7 mouse cellular contexts compared by ENCODE assay signal in genomic region chr11:101790811-101791526, GRCm38 (mm10). TPM values are rescaled to one million over a fixed set of nuclear protein-coding genes. Genes with fewer than 3 reads are reported as not detected.
A peak's percentile ranks its signal among the peaks of the same experiment; 100 is the strongest.
DNase-seq lines count a peak whose midpoint lies in the region; ATAC-seq and TF ChIP-seq lines count a peak whose summit lies in the region.

No protein-coding gene starts in this region.

- no peak for TF ChIP-seq POLR2A in CH12.LX (IDR thresholded peaks at IDR 0.05; ENCODE audit: low read depth, low read length)

- no peaks in the 10 kb centered on the region for H3K36me3 ChIP-seq in CH12.LX (replicated peaks in 1 of 2; ENCODE audit: control insufficient read depth in 1 of 2, insufficient read depth in 1 of 2, low read length in 1 of 2)
- no peaks in the 10 kb centered on the region for H3K36me3 ChIP-seq in heart, embryonic 11.5 days (ENCODE audit: control insufficient read depth, insufficient read depth, low read length)
- H3K36me3 ChIP-seq in midbrain, embryonic 14.5 days (ENCODE audit: control insufficient read depth, insufficient read depth, low read length), result no peaks in the 10 kb centered on the region

- H3K27me3 ChIP-seq in CH12.LX (replicated peaks), result peaks cover 49% of the 10 kb centered on the region
- H3K27me3 ChIP-seq in heart, embryonic 11.5 days (ENCODE audit: control insufficient read depth, insufficient read depth, low read length), result peaks cover 12% of the 10 kb centered on the region
- peaks cover 26% of the 10 kb centered on the region for H3K27me3 ChIP-seq in midbrain, embryonic 14.5 days (ENCODE audit: control insufficient read depth, insufficient read depth, low read length)

- H3K27ac ChIP-seq in CH12.LX (ENCODE audit: insufficient read depth, low read depth), result no peak overlapping the region
- peak overlapping the region; percentile 92 for H3K27ac ChIP-seq in heart, embryonic 11.5 days (ENCODE audit: low read depth, low read length)
- H3K27ac ChIP-seq in midbrain, embryonic 14.5 days (replicated peaks; ENCODE audit: low read depth, low read length), result no peak overlapping the region

- peak overlapping the region; percentile 18; the same call in 1 of the 2 replicates for H3K4me2 ChIP-seq in CH12.LX (ENCODE audit: insufficient read depth, low read depth, poor library complexity, severe bottlenecking)
- H3K4me2 ChIP-seq in heart, embryonic 11.5 days, result peak overlapping the region; percentile 54
- H3K4me2 ChIP-seq in midbrain, embryonic 14.5 days (ENCODE audit: low read length), result 0 out of 2 replicates have a peak overlapping the region, but pooled peaks have one; percentile 0

- dilution Hi-C loops in CH12.LX (cut with MboI; ENCODE audit: extremely low pct_ligation_motif_present, extremely low pct_unique_long_range_greater_than_20kb, low sequenced_read_pairs), result no loop called here

- WGBS in heart, embryonic 11.5 days (ENCODE audit: insufficient replicate concordance), result 30% methylated on average over 19 of the region's 19 CpGs
- WGBS in midbrain, embryonic 14.5 days, result 36% methylated on average over 19 of the region's 19 CpGs

- H3K4me3 ChIP-seq in CH12.LX (replicated peaks in 1 of 3; ENCODE audit: low read depth in 2 of 3, low read length in 2 of 3, poor library complexity in 1 of 3), result no peak overlapping the region
- peak overlapping the region; percentile 10; the same call in 1 of the 2 replicates for H3K4me3 ChIP-seq in heart, embryonic 11.5 days (ENCODE audit: low read depth, low read length)
- no peak overlapping the region for H3K4me3 ChIP-seq in midbrain, embryonic 14.5 days (replicated peaks; ENCODE audit: low read depth, low read length)

- peaks cover 3 to 11% of the 10 kb centered on the region in 2 experiments; a peak in 2 of 4 replicates for H3K4me1 ChIP-seq in CH12.LX (ENCODE audit: control insufficient read depth in 1 of 2, insufficient read depth in 2 of 2)
- H3K4me1 ChIP-seq in heart, embryonic 11.5 days (ENCODE audit: control insufficient read depth, insufficient read depth, low read length), result peaks cover 14% of the 10 kb centered on the region
- no peaks in the 10 kb centered on the region for H3K4me1 ChIP-seq in midbrain, embryonic 14.5 days (ENCODE audit: control insufficient read depth, insufficient read depth, low read length)

- no peaks in the 10 kb centered on the region for H3K79me2 ChIP-seq in CH12.LX (replicated peaks; ENCODE audit: control insufficient read depth, extremely low read depth, insufficient read depth, poor library complexity, severe bottlenecking)

- peak; percentile 79 for DNase-seq in 3T3-L1 (ENCODE audit: low read depth, low spot score)
- DNase-seq in CH12.LX (ENCODE audit: extremely low read depth), result no peak
- peak; percentile 50 to 51 for DNase-seq in kidney, postnatal 25 days
- DNase-seq in midbrain, embryonic 14.5 days, result peak; percentile 44
- DNase-seq in layer of hippocampus, adult 9-10 months (ENCODE audit: low spot score), result no peak

- in situ Hi-C loops in CH12.LX (cut with MboI; ENCODE audit: low pct_ligation_motif_present, low pct_unique_long_range_greater_than_20kb, low sequenced_read_pairs), result no loop called here

- peak; percentile 18; the same call in 1 of the 2 replicates for TF ChIP-seq EP300 in CH12.LX (IDR thresholded peaks at IDR 0.05; ENCODE audit: low read length)

- peak; percentile 43; the same call in 1 of the 2 replicates for ATAC-seq in heart, embryonic 11.5 days (replicated peaks; ENCODE audit: insufficient number of reproducible peaks, low FRiP score, low TSS enrichment)
- ATAC-seq in midbrain, embryonic 14.5 days (ENCODE audit: low FRiP score, low TSS enrichment), result no peak
- ATAC-seq in erythroblast, adult 5-6 weeks (replicated peaks; ENCODE audit: low FRiP score, poor library complexity, severe bottlenecking), result no peak

- peaks cover 2% of the 10 kb centered on the region for H3K9me3 ChIP-seq in CH12.LX (replicated peaks; ENCODE audit: low read length)
- H3K9me3 ChIP-seq in heart, embryonic 11.5 days (replicated peaks; ENCODE audit: control insufficient read depth, low read length), result no peaks in the 10 kb centered on the region
- no peaks in the 10 kb centered on the region for H3K9me3 ChIP-seq in midbrain, embryonic 14.5 days (ENCODE audit: control insufficient read depth, low read length)

- H3K9ac ChIP-seq in CH12.LX (ENCODE audit: insufficient read depth, low read depth), result no peak overlapping the region
- H3K9ac ChIP-seq in heart, embryonic 11.5 days (ENCODE audit: low read depth, low read length), result peak overlapping the region; percentile 47
- no peak overlapping the region for H3K9ac ChIP-seq in midbrain, embryonic 14.5 days (replicated peaks; ENCODE audit: low read length)

- TF ChIP-seq RAD21 in CH12.LX (IDR thresholded peaks at IDR 0.05; ENCODE audit: low read depth, low read length), result no peak

- TF ChIP-seq CTCF in CH12.LX (conservative IDR thresholded peaks at IDR 0.05 in 1 of 2, IDR thresholded peaks at IDR 0.05 in 1 of 2; ENCODE audit: low read depth in 2 of 2, low read length in 2 of 2), result no peak

TF ChIP-seq in CH12.LX, 34 proteins besides CTCF, POLR2A, EP300 and RAD21:
- TF ChIP-seq ZNF384 (IDR thresholded peaks at IDR 0.05; ENCODE audit: low read depth, low read length) (peak; percentile 85), MEF2A (IDR thresholded peaks at IDR 0.05; ENCODE audit: borderline replicate concordance, low read depth, low read length) (peak; percentile 90), POLR2AphosphoS2 (IDR thresholded peaks at IDR 0.05; ENCODE audit: low read depth, low read length) (no peak), BHLHE40 (IDR thresholded peaks at IDR 0.05; ENCODE audit: low read depth, low read length) (peak; percentile 40; the same call in 1 of the 2 replicates)

RNA-seq across cellular contexts. Expression of gene Etv4, which starts 5.8 kb away (rescaled TPM):
- 3.1 and 4.2 TPM in 2 replicates for total RNA-seq in CH12.LX (2012; rRNA removed)
- 2.4 and 2.9 TPM in 2 replicates for total RNA-seq in CH12.LX (2014; rRNA removed)
- 2.0 and 2.4 TPM in 2 replicates for polyA plus RNA-seq in CH12.LX (2012; ENCODE audit: insufficient read length, low read depth)
- 4.5 and 8.7 TPM in 2 replicates for polyA plus RNA-seq in heart, embryonic 11.5 days (2014; fragmentation: Nextera tagmentation; extraction: Ambion mirVana)
- 4.0 and 6.9 TPM in 2 replicates for polyA plus RNA-seq in midbrain, embryonic 14.5 days (2014; fragmentation: Nextera tagmentation; extraction: Ambion mirVana)
- total RNA-seq in erythroblast, adult 5-6 weeks (2015; ENCODE audit: low replicate concordance), result not detected in 2 replicates
- not detected in 2 replicates for total RNA-seq in erythroblast, adult 5-6 weeks (2017; ENCODE audit: low replicate concordance)

RNA-seq across cellular contexts. Expression of gene Dhx8, which starts 58.2 kb away (rescaled TPM):
- 33.4 and 40.1 TPM in 2 replicates for total RNA-seq in CH12.LX (2012; rRNA removed)
- total RNA-seq in CH12.LX (2014; rRNA removed), result 22.4 and 24.3 TPM in 2 replicates
- polyA plus RNA-seq in CH12.LX (2012; ENCODE audit: insufficient read length, low read depth), result 57.7 and 61.7 TPM in 2 replicates
- polyA plus RNA-seq in heart, embryonic 11.5 days (2014; fragmentation: Nextera tagmentation; extraction: Ambion mirVana), result 24.3 and 26.1 TPM in 2 replicates
- 29.2 and 35.4 TPM in 2 replicates for polyA plus RNA-seq in midbrain, embryonic 14.5 days (2014; fragmentation: Nextera tagmentation; extraction: Ambion mirVana)
- total RNA-seq in erythroblast, adult 5-6 weeks (2015; ENCODE audit: low replicate concordance), result 32.0 and 32.9 TPM in 2 replicates
- total RNA-seq in erythroblast, adult 5-6 weeks (2017; ENCODE audit: low replicate concordance), result 47.7 and 77.6 TPM in 2 replicates

Comparison
In these comparisons a context has a peak if more than half of its experiments do, and no peak if none do; other contexts are left out.
1. DNase-seq: peak in 3T3-L1 (single experiment), kidney, postnatal 25 days (2 of 2) and midbrain, embryonic 14.5 days (single experiment); none in CH12.LX (single experiment) and layer of hippocampus, adult 9-10 months (single experiment).
2. H3K4me2 ChIP-seq: peak in every context shown above with its lines; median percentile 54 in heart, embryonic 11.5 days; 18 in CH12.LX; 0 in midbrain, embryonic 14.5 days.